Comparison of ENCODE assay signal across 8 mouse cellular contexts in genomic region chr1:149832952-149833351, GRCm38 (mm10).
DNase-seq lines count a peak whose midpoint lies in the region.

No protein-coding gene starts in this region.

- DNase-seq in gastrocnemius, adult 18-20 months (ENCODE audit: low spot score) = peak; percentile 23
- no peak for DNase-seq in gastrocnemius, postnatal 10 days
- DNase-seq in 416B (ENCODE audit: low read depth) = peak; percentile 73
- peak; percentile 59 for DNase-seq in embryo, embryonic 10 days (ENCODE audit: low spot score)
- peak; percentile 14 for DNase-seq in induced T-regulatory cell, adult 2 months (ENCODE audit: low read depth)
- peak; percentile 46 for DNase-seq in lung, postnatal 36 days
- no peak for DNase-seq in T-cell, adult 2 months (ENCODE audit: low spot score)
- DNase-seq in yolk sac, embryonic 10.5 days (ENCODE audit: low spot score) = no peak

Comparison
In these comparisons a context has a peak if more than half of its experiments do, and no peak if none do; other contexts are left out.
1. DNase-seq: peak in gastrocnemius, adult 18-20 months (single experiment), 416B (single experiment), embryo, embryonic 10 days (single experiment), induced T-regulatory cell, adult 2 months (single experiment) and lung, postnatal 36 days (single experiment); none in gastrocnemius, postnatal 10 days (single experiment), T-cell, adult 2 months (single experiment) and yolk sac, embryonic 10.5 days (single experiment).